Mouse (Mus musculus) limb, embryonic 10.5 days (tissue): ENCODE data around the gene Cdh22. TPM values are rescaled to one million over a fixed set of nuclear protein-coding genes. Genes with fewer than 3 reads are reported as not detected.
A peak's percentile ranks its signal among the peaks of the same experiment; 100 is the strongest.

Source experiments
- DNase-seq: peaks from one replicate; pipeline ENCODE4 v3.0.0-alpha.2; 2017; ENCODE audit warnings: low spot score
- H3K27ac ChIP-seq: fragments of 300-500 bp; sonication (generic); 2 replicates; pipeline ENCODE4 v1.5.1; 2016; ENCODE audit warnings: mild to moderate bottlenecking
- H3K27me3 ChIP-seq: fragments of 300-500 bp; sonication (generic); 2 replicates; pipeline ENCODE4 v1.6.1; 2016; ENCODE audit warnings: low read depth, mild to moderate bottlenecking; ENCODE audit not compliant: poor library complexity, severe bottlenecking
- H3K36me3 ChIP-seq: fragments of 300-500 bp; sonication (generic); 2 replicates; pipeline ENCODE4 v1.6.1; 2016; ENCODE audit warnings: mild to moderate bottlenecking, moderate library complexity
- H3K4me1 ChIP-seq: fragments of 300-500 bp; sonication (generic); 2 replicates; pipeline ENCODE4 v1.6.1; 2016
- H3K4me3 ChIP-seq: fragments of 300-500 bp; sonication (generic); 2 replicates; pipeline ENCODE4 v1.5.1; 2016; ENCODE audit warnings: mild to moderate bottlenecking, moderate library complexity
- H3K9me3 ChIP-seq: fragments of 300-500 bp; sonication (generic); replicated peaks from 2 replicates; pipeline ENCODE4 v1.6.1; 2016; ENCODE audit warnings: mild to moderate bottlenecking
- WGBS: fragments of 180-500 bp; shearing (Covaris S2); methylation state at CpG from one replicate; pipeline ENCODE4 v1.1.7; 2016; 5-methylcytosine and 5-hydroxymethylcytosine counted together
- polyA plus RNA-seq: library from polyadenylated mRNA; unstranded; fragments of >200 nt; fragmentation: Nextera tagmentation; extraction: Ambion mirVana; gene quantifications from 2 replicates; pipeline ENCODE4 v1.2.1, GENCODE M21; 2016

Cdh22 gene
- polyA plus RNA-seq, 1 experiment from 2014 or later, result 0.94 TPM

DNA sequence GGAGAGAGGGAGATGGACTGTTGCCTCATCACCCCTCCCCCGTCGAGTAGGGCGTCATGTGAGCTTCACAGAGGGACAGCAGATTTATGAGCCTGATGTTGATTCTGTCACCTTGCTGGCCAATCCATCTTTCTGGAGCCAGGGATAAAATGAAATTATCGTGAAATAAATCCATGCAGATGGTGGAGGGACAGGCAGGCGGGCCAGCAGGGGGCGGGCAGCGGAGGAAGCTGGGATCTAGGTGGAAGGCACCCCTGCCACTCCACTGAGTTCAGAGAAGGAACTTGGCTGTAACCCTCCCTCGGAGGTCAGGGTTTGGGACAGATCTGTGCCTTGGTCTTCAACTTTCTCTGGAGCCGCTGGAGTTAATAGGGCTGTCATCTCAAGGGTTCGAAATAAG, 156.0 kb downstream of the Cdh22 start:
- no peaks in the 10 kb centered on the region for H3K36me3 ChIP-seq
- no peak for DNase-seq
- H3K9me3 ChIP-seq, result no peaks in the 10 kb centered on the region
- H3K4me3 ChIP-seq, result no peak overlapping the region
- H3K4me1 ChIP-seq, result peaks cover 43% of the 10 kb centered on the region
- H3K27ac ChIP-seq, result no peak overlapping the region
- WGBS, result 28% methylated on average over 10 of the region's 10 CpGs
- peaks cover 86% of the 10 kb centered on the region for H3K27me3 ChIP-seq

DNA sequence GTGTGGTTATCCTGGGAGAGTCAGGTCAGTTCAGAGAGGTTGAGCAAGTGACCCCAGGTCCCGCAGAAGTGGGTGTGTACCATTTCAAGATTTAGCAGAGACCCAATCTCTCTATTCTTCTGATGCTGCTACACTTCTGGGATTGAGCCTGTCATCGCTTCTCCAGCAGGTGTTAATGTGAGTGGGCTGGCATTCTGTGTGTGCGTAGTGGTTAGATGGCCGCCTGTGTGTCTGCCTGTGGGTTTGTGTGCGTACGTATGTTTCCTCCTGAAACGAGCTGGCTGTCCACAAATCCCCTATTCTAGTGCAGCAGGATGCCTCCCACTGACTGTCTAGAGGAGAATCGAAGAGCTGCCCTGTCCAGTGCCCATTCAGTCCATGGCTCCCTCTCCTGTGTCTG, 156.6 kb downstream of the Cdh22 start:
- H3K27ac ChIP-seq, result no peak overlapping the region
- no peak overlapping the region for H3K4me3 ChIP-seq
- peaks cover 43% of the 10 kb centered on the region for H3K4me1 ChIP-seq
- no peaks in the 10 kb centered on the region for H3K9me3 ChIP-seq
- H3K36me3 ChIP-seq, result no peaks in the 10 kb centered on the region
- 72% methylated on average over 8 of the region's 8 CpGs for WGBS
- DNase-seq, result no peak
- peaks cover 92% of the 10 kb centered on the region for H3K27me3 ChIP-seq

GRCm38 (mm10) chr2:165077055-165077454, 157.6 kb downstream of the Cdh22 start:
- no peak overlapping the region for H3K27ac ChIP-seq
- H3K27me3 ChIP-seq, result peaks cover 100% of the 10 kb centered on the region
- 0 out of 2 replicates have a peak overlapping the region, but pooled peaks have one; percentile 4 for H3K4me3 ChIP-seq
- 5% methylated on average over 9 of the region's 9 CpGs for WGBS
- no peak for DNase-seq
- H3K36me3 ChIP-seq, result no peaks in the 10 kb centered on the region
- no peaks in the 10 kb centered on the region for H3K9me3 ChIP-seq
- H3K4me1 ChIP-seq, result peaks cover 43% of the 10 kb centered on the region

- peaks cover 44% of the 10 kb centered on the region for H3K4me1 ChIP-seq
Observed at GRCm38 (mm10) chr2:165074937-165075336, 159.7 kb downstream of the Cdh22 start.

GRCm38 (mm10) chr2:165074081-165074884, 160.4 kb downstream of the Cdh22 start:
- Histone ChIP-seq H3K4me1 (peaks cover 45% of the 10 kb centered on the region), H3K36me3 (no peaks in the 10 kb centered on the region), H3K27me3 (peaks cover 97% of the 10 kb centered on the region), H3K4me3 (no peak overlapping the region), H3K9me3 (no peaks in the 10 kb centered on the region), H3K27ac (no peak overlapping the region)
- no peak for DNase-seq
- 58% methylated on average over 11 of the region's 11 CpGs for WGBS

More at GRCm38 (mm10) chr2:165074937-165075336, 159.7 kb downstream of the Cdh22 start:
- WGBS, result 38% methylated on average over 2 of the region's 2 CpGs
- Histone ChIP-seq H3K36me3 (no peaks in the 10 kb centered on the region), H3K27ac (no peak overlapping the region), H3K9me3 (no peaks in the 10 kb centered on the region), H3K4me3 (no peak overlapping the region), H3K27me3 (peaks cover 97% of the 10 kb centered on the region)
- DNase-seq, result peak; percentile 91

GRCm38 (mm10) chr2:165073381-165073781, 161.3 kb downstream of the Cdh22 start:
- no peaks in the 10 kb centered on the region for H3K36me3 ChIP-seq
- H3K27ac ChIP-seq, result no peak overlapping the region
- H3K27me3 ChIP-seq, result peaks cover 93% of the 10 kb centered on the region
- no peak for DNase-seq
- H3K4me3 ChIP-seq, result no peak overlapping the region
- H3K9me3 ChIP-seq, result no peaks in the 10 kb centered on the region
- peaks cover 36% of the 10 kb centered on the region for H3K4me1 ChIP-seq
- 36% methylated on average over 9 of the region's 9 CpGs for WGBS

GRCm38 (mm10) chr2:165070096-165070816, 164.4 kb downstream of the Cdh22 start:
- WGBS, result 21% methylated on average over 23 of the region's 23 CpGs
- Histone ChIP-seq H3K36me3 (no peaks in the 10 kb centered on the region), H3K4me3 (peak overlapping the region; percentile 28), H3K4me1 (peaks cover 9% of the 10 kb centered on the region), H3K27me3 (peaks cover 64% of the 10 kb centered on the region), H3K9me3 (no peaks in the 10 kb centered on the region), H3K27ac (no peak overlapping the region)
- DNase-seq, result peak; percentile 81

- Histone ChIP-seq H3K4me3 (no peak overlapping the region), H3K9me3 (no peaks in the 10 kb centered on the region), H3K27me3 (peaks cover 52% of the 10 kb centered on the region), H3K27ac (no peak overlapping the region), H3K36me3 (no peaks in the 10 kb centered on the region), H3K4me1 (peaks cover 9% of the 10 kb centered on the region)
- WGBS, result 85% methylated on average over 2 of the region's 2 CpGs
- no peak for DNase-seq
Observed at GRCm38 (mm10) chr2:165068806-165069205, 165.8 kb downstream of the Cdh22 start.

- Histone ChIP-seq H3K4me3 (no peak overlapping the region), H3K27me3 (peaks cover 12% of the 10 kb centered on the region; the same call in 1 of the 2 replicates), H3K27ac (no peak overlapping the region), H3K4me1 (no peaks in the 10 kb centered on the region), H3K9me3 (no peaks in the 10 kb centered on the region), H3K36me3 (no peaks in the 10 kb centered on the region)
- 38% methylated on average over 7 of the region's 7 CpGs for WGBS
- DNase-seq, result no peak
Observed at GRCm38 (mm10) chr2:165064489-165064888, 170.2 kb downstream of the Cdh22 start.

GRCm38 (mm10) chr2:165061638-165062433, 172.8 kb downstream of the Cdh22 start:
- peaks cover 8% of the 10 kb centered on the region for H3K4me1 ChIP-seq
- no peak overlapping the region for H3K4me3 ChIP-seq
- 82% methylated on average over 16 of the region's 16 CpGs for WGBS
- H3K27me3 ChIP-seq, result peaks cover 11% of the 10 kb centered on the region; the same call in 1 of the 2 replicates
- DNase-seq, result no peak
- no peak overlapping the region for H3K27ac ChIP-seq
- no peaks in the 10 kb centered on the region for H3K9me3 ChIP-seq
- no peaks in the 10 kb centered on the region for H3K36me3 ChIP-seq
